Mouse (Mus musculus) mouse trophoblast stem cell (cell line): ENCODE measurements around the gene Etv3.

ENCODE experiments used
- in situ Hi-C, 2 experiments: fragments of 300-500 bp; cut with MseI, MboI; formaldehyde crosslinking; loops; 2 replicates in 1 of 2; 3 replicates in 1 of 2; pipeline ENCODE4 v1.15.1; 2025

Etv3 gene

DNA sequence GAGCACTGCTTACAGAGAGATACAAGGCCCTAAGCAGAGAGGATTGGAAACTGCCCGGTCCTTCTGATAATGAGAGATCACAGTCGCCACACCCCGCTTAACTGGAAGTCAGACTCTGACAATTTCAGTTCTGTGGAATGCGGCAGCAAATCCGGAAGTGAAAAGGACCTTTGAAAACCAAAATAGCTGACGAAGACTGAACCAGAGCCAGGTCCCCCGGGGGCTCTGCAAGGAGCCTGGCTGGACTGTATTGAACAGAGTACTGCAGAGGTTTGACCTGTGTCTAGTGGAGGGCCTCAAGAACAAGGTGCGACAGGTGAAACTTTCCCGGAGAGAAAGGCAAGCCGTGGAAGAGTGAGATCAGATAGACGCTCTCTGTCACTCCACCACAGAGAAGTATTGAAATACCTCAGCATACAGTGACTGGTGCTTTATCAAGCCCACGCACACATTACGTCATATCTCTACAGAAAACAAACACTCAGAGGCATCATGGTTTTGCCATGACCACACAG, 9.6 kb upstream of the Etv3 start:
- in situ Hi-C loops: loop anchor here in 1 of 2 experiments (5.0 kb wide), 1 partner anchor 47 kb away; no protein-coding TSS in a partner anchor

DNA sequence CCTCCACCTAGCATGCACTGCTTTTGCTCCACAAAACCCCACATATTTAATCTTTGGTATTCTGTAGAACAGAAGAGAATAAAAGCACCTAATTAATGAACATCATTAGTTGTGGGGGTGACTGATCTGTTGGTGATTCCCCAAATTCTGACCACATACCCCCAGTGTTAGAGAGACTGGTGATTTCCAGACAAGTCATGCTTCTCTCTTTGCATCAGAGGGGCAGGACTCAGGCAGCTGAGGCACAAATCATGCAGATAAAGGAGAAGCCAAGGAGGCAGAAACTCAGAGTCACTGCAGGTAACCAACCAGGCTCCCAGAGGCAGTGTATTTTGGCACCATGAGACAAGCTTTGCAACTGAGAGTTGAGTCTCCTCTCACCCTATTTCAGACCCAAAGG, 6.8 kb upstream of the Etv3 start:
- in situ Hi-C loops: loop anchor here in 1 of 2 experiments (5.0 kb wide), 1 partner anchor 44 kb away; no protein-coding TSS in a partner anchor

- in situ Hi-C loops: no loop called here
Measured at GRCm38 (mm10) chr3:87521126-87521525, 4.1 kb upstream of the Etv3 start.

DNA sequence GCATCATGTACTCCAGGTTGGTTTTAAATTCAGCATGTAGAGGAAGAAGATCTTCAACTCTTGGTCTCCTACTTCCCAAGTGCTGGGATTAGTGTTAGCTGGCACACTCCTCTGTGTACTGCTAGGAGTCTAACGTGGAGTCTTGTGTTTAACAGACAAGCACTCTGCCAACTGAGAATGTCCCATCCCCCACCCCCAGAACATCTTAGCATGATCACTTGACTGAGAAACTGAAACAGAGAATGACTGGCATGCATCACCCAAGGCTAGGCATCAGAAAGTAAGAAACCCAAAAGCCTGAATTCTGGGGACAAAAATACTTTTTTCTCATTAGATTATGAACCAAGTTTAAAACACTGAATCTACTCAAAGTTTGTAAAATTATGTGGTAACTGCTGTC, 3.4 kb upstream of the Etv3 start:
- in situ Hi-C loops: no loop called here

DNA sequence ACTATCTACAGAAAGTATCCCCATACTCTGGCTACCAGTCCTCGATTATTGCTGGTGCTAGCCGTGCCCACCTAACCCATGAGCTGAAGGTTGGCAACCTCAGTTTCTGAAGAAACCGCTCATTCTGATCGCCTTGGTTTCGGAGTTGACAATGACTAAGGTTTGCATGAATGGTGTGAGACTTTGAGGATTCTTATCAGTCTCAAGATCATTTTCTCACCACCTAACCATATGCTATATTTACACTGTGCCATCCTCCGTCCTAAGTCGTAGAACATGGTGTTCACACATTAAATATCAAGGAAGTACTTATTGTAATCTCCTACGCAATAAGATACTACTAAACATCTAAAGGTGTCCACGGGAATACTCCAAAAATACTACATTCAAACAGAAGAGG, 1.5 kb upstream of the Etv3 start:
- in situ Hi-C loops: no loop called here

DNA sequence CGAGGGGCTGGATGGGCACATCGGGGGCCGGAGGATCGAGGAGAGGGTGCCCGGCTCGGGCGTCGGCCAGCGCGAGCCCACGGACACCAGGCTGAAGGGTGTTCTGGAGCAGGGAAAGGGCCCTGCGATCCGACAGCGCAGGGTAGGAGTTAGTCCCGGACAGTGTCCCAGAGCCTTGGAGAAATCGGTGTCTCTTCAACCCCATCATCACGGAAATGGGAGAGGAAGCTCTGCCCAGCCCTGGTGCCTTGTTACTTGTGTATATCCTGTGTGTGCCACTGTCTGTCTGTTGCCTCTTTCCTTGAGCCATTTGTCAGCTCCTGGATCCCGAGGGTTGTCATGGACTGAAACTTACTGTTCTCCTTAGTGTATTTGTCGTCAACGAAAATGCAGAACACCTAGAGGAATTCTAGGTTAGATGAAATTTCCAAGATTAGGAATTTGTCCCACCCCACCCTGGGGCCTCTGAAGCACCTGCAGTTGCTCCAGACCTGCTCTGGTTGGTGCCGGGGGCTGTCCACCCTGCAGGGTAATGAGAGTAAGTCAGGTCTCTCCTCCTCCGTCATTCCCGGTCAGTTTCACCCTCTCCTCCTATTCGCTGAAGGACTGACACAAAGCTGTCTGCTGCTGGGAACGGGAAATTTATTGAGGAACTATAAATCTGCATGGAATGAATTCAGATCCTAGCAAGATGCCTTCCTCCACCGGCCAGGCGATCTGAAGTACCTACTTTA, 797 bp downstream of the Etv3 start:
- in situ Hi-C loops: no loop called here

- in situ Hi-C loops: no loop called here
Measured at GRCm38 (mm10) chr3:87527139-87527538, 1.9 kb downstream of the Etv3 start.

- in situ Hi-C loops: no loop called here
Measured at GRCm38 (mm10) chr3:87528021-87528420, 2.8 kb downstream of the Etv3 start.

GRCm38 (mm10) chr3:87528841-87529240, 3.6 kb downstream of the Etv3 start:
- in situ Hi-C loops: no loop called here

- in situ Hi-C loops: no loop called here
Measured at GRCm38 (mm10) chr3:87529568-87529967, 4.4 kb downstream of the Etv3 start.

GRCm38 (mm10) chr3:87530234-87530633, 5.0 kb downstream of the Etv3 start:
- in situ Hi-C loops: no loop called here

DNA sequence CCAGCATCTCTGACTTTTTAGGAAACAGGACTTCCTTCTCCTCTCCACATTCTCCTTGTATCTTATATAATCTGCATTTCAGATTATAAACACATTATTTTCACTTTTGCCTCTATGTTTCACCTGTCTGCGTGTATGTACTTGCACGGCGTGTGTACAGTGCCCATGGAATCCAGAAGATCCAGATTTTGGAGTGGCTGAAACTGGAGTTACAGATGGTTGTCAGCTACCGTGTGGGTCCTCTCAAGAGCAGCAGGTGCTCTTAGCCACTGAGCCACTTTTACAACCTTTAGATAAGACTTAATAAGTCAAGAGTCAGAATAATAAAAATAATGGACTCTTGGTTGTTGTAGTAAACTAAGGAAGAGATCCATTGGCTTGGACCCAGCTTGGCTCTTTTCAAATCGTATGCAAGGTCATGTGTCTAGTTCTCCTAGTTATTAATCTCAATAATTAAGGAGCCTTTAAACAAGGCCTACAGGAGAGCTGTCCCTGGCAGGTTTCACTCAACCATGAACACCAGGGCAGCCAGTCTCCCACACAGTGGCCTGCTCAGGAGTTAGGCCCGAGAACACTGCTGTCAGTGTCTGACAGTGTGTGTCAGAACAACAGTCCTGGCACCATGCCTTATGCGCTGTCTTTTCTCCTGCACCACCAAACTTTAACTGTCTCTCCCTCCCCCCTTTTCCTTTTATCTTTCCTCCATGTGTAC, 8.6 kb downstream of the Etv3 start:
- in situ Hi-C loops: no loop called here

- in situ Hi-C loops: no loop called here
Measured at GRCm38 (mm10) chr3:87538034-87538433, 12.8 kb downstream of the Etv3 start.

DNA sequence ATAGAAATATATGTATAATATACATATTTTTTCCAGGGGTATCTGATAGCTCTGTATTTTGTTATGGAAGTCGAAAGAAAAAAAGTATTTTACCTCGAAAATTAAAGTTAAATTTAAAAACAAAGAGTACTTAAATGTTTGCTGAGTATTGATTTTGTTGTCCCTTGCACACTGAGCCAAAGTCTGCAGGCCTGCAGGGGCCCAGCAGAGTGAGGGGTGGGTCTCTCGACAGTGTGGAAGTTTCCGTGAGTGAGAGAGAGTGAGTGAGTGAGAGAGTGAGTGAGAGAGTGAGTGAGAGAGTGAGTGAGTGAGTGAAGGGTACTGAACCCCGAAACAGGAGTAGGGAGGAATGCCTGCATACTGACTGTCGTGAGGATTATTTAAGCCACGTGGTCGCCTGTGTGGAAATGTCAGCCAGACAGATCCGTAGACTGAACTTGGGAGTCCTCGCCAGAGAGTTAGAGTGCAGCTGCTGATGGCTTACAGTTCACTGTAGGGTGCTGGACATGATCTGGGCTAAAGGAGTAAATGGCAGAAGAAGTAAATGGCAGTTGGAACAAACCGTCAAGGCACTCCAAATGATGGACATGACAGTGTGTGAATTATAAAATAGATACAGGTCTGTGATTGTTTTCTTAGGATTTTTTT, 14.9 kb downstream of the Etv3 start:
- in situ Hi-C loops: no loop called here

GRCm38 (mm10) chr3:87540714-87541113, 15.5 kb downstream of the Etv3 start:
- in situ Hi-C loops: no loop called here

DNA sequence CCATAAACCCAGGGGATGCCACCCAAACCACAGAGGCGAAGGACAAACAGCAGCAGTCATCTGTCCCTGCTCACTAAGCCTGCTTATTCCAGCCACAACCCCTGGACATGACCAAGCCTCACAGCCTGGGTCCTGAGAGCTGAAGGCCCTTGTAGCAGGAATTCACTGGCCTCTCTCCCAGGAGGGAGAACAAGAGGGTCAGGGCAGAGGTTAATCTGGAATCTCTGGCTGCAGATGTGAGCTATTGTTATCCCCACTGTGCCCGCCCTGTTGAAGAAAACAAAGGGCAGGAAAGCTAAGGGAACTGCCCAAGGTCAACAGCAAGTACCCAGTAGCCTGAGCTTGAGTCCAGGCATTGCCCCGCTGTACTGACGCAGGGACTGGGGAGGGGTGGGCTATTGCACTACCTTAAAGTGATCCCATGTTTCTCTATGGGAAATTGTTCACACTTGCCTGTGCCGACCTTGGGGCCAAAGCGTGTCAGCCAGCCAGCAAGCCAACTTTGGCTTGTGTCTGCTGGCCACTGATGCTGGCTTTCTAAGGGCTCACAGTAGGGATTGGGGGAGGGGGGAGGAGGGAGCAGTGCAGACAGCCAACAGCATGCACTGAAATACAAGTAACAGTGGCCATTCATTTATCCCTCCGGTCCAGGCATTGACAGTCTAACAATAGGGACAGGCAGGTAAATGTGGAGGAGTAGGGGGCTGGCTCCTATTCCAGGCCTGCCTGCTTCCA, 17.4 kb downstream of the Etv3 start:
- in situ Hi-C loops: no loop called here

- in situ Hi-C loops: no loop called here
Measured at GRCm38 (mm10) chr3:87545554-87545953, 20.3 kb downstream of the Etv3 start.

GRCm38 (mm10) chr3:87546291-87546721, 21.1 kb downstream of the Etv3 start:
- in situ Hi-C loops: no loop called here

DNA sequence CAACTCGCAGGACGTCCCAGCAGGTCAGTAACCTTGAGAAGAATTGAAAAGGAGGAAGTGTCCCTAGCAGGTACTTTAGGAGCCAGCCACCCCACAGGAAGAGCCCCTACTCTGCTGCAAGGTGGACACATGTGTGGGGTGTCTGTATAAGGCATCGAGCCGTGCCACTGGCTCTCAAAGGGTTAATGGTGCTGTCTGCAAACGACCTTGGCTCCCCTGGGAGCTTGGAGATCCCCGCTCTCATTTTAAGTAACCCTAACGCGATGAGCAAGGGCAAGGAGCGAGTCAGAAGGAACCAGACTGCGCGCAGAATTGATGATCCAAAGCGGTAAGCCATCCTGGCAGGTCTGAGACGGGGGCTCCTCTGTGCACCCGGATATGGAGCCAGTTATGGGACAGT, 24.7 kb downstream of the Etv3 start:
- in situ Hi-C loops: no loop called here

GRCm38 (mm10) chr3:87552327-87552726, 27.1 kb downstream of the Etv3 start:
- in situ Hi-C loops: no loop called here

GRCm38 (mm10) chr3:87553196-87553935, 28.2 kb downstream of the Etv3 start:
- in situ Hi-C loops: no loop called here
